Mouse (Mus musculus) spleen, postnatal 4 days (tissue): ENCODE measurements around the gene Gm14443.
A peak's percentile ranks its signal among the peaks of the same experiment; 100 is the strongest.
"Not testable (repeated sequence)": the region's sequence is repeated elsewhere in the genome, so short reads cannot be mapped to it uniquely, and the experiment has no call there.

Experiments used
- DNase-seq, 2 experiments: peaks; one replicate each; pipeline ENCODE4 v3.0.0; 2022; ENCODE audit warnings: low spot score in 2 of 2

Gene Gm14443

DNA sequence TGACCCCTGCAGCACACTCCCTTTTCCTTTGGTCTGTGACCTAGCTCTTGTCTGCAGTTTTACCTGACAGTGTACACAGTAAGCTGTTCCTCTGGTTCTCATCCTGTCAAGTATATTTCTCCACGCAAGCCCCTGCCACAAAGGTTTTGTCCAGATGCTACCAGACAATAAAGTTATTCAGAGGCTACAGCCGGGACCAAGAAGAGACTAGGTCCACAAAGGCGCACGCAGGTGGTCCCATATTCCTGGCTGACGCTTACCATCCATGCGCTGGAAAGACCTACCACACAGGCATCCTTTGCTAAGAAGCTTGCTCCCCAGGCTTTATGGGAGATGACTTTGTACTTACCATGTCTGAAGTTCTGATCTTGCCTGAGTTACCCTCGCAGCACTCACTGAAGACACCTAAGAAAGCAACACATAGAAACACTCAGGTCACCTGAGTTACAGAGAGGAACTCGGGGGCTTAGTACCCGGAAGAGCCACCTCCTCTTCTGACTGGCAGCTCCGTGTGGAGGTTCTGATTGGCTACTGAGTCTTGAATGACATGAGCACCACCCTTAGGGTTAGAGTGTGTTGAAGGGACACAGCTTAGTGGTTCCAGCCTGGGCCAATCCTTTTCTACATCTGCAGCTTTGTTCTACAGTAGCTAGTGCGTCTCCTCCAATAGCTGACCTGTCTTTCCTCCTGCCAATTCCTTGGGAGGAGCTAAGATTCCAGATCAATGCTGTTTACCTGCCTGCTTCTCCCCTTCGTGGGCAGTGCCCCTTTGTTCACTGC, at the start of gene Gm14443:
Gene Gm14443 (minus strand): TSS at position 471 of the 780 bp plus-strand sequence.
- DNase-seq: peak in 1 of 2 experiments; percentile 64

DNA sequence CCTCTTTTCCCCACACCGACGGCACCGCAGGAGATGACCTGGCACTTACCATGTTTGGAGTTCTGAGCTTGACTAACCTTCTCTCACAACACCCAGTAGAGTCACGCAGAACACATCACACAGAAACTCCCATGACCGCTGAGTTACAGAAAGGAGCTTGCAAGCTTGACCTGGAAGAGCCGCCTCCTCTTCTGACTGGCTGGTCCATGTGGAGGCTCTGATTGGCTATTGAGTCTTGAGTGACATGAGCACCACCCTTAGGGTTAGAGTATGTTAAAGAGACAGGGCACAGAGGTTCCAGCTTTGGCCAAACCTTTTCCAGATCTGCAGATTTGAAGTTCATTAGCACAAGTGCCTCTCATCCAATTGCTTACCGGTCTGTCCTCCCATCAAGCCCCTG, 31.1 kb upstream of the Gm14443 start, which contains the start of gene Gm14391:
Gene Gm14391 (minus strand): TSS at position 186 of the 400 bp plus-strand sequence.
- not testable (repeated sequence) for DNase-seq

DNA sequence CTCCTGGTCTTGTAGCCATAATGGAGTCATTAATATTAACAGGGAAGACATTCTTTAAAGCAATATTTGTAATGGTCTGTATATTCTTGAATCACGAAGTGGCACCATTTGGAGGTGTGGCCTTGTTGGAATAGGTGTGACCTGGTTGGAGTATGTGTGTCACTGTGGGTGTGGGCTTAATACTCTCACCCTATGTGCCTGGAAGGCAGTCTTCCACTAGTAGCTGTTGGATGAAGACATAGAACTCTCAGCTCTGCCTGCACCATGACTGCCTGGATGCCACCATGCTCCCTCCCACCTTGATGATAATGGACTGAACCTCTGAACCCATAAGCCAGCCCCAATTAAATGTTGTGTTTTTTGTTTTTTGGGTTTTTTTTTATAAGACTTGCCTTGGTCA, 3.3 kb upstream of the Gm14443 start:
- peak in 1 of 2 experiments; percentile 50 for DNase-seq

DNA sequence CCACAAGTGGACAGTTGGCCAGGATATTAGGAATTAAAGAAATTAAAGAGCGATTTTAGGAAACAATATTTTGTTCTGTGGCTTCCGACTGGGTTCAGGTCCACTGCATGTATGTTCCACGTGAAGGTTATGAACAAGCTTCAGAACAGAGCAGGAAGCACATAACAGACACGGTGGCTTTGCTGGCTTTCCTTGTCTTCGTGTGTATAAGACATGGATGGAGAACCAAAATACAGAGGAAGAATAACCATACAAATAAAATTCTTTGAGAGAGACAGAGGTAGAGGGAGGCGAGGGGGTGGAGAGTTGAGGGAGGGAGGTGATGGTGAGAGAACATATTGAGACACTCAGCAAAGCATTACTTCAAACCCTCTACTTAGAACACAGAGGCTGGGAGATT, 641 bp upstream of the Gm14443 start:
- DNase-seq: peak in 1 of 2 experiments; percentile 52

DNA sequence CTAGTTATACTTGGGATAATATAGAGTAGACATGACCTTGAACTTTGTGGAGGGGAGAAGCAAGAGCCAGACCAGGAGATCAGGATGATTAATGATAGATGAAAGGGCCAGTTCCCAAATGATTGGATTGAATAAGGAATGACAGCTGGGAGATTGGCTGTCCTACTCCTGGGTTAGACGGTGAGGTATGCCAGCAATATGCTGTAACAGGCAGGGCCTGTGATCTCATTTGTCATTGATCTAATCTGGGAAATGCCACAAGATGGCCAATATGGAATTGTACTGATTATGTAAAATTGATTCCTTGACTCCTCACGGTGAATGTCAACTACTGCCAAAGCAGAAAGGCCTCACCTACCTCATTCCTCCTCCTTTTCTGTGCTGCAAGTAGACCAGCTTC, 1.6 kb downstream of the Gm14443 start:
- peak in 1 of 2 experiments; percentile 53 for DNase-seq

GRCm38 (mm10) chr2:175172906-175173595, 2.6 kb downstream of the Gm14443 start:
- peak in 1 of 2 experiments; percentile 59 for DNase-seq

GRCm38 (mm10) chr2:175172123-175172522, 3.5 kb downstream of the Gm14443 start:
- peak in 1 of 2 experiments; percentile 51 for DNase-seq

DNA sequence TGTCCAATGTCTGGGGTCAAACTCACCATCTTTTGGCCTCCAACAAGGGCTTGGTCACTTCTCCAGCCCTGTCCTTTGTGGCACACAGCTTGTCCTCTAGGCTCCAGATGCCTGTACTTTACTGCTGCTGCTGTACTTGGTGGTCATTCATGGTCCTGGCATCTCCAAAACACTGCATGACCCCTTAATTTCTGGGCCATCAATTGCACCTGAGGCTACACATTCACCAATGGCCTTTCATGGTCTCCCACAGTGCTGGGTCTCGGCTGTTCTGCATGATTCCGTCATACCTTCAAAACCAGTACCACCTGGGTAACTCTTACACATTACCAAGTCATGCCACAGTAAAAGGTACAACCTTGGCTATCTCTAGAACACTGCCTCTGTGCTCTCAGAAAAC, 8.8 kb downstream of the Gm14443 start:
- DNase-seq: peak in 1 of 2 experiments; percentile 55

DNA sequence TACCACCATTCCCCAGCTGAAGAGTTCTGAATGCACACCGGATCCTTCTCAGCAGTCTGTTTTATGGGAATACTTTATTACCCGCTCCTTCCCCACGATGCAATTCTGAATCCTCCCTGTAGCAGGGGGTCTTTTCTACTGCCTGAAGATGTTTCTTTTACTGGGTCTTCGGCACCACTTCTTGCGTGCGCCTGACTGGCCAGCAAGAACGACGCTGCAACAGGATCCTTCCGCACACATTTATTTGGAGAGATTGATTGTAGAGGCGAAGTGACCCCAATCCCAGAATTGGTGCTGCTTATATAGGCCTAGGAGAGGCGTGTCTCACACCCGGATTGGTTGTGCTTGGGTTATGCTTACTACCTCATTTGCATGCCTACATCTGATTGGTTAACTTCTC, 10.6 kb downstream of the Gm14443 start:
- peak in 1 of 2 experiments; percentile 55 for DNase-seq

DNA sequence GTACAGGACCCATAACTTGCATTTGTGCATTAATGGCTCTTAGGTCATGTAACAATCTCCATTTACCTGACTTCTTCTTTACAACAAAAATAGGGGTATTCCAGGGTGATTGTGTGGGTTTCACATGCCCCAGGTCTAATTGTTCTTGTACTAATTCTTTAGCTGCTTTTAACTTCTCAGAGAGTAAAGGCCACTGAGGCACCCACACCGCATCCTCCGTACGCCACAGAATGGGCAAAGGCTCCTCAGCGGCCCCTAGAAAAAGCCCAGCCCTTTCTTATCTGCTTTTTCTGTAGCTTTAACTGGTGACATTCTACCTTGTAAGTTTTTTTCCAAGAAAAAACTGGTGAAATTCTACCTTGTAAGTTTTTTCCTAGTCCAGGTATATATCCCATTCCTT, 14.2 kb downstream of the Gm14443 start:
- DNase-seq: peak in 1 of 2 experiments; percentile 57

GRCm38 (mm10) chr2:175158642-175159041, 17.0 kb downstream of the Gm14443 start:
- no peak for DNase-seq

- DNase-seq: peak in 1 of 2 experiments; percentile 55
These were observed 19.0 kb downstream of the Gm14443 start for GRCm38 (mm10) chr2:175156696-175157095.

- not testable (repeated sequence) for DNase-seq
These were observed 33.7 kb downstream of the Gm14443 start, which contains the start of gene Gm14399 for GRCm38 (mm10) chr2:175141993-175142295. Gm14399 (minus strand) TSS chr2:175142012.

GRCm38 (mm10) chr2:175141118-175141992, 34.3 kb downstream of the Gm14443 start:
- peak in 1 of 2 experiments; percentile 59 for DNase-seq

- not testable (repeated sequence) for DNase-seq
These were observed 35.0 kb downstream of the Gm14443 start for GRCm38 (mm10) chr2:175140624-175141023.
